17 mouse cellular contexts compared by ENCODE assay signal in the genomic region with DNA sequence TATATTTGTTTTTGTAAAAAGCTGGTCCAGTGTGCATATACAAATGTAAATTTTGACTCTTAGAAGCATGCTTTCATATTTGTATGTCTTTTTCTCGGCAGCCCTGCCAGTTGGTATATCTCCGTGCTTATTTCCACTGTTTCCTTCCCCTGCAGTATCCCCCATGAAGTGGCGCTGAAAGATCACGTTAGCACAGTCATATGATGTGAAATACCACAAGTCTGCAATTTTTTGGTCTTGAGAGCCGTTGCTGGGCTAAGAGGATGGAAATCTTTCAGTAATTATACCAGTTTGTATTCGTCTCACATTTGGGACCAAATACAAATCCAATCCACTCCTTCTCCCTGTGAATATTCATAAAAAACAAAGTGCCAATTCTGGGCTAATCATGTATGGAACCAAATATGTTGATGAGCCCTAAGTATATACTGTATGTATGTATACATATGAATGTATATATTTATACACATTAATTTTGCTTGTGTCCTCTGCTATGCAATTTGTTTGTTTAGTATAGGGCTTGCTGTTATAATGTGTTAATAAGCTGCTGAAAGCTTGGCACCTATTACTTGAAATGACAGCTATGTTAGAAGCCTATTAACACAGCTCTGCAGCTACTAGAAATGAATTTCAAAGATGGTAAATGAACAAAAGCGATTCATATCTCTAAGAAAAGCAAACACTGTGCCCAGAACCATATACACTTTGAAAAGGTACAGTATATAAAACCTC.
DNase-seq lines count a peak whose midpoint lies in the region; ATAC-seq and TF ChIP-seq lines count a peak whose summit lies in the region.
"Had no signal": no experiment of that assay in that cellular context is flagged by ENCODE, and none has a peak within 500 bp of the region (broad histone marks: within the 10 kb centered on the region; RNA-seq: fewer than 3 reads in every experiment).

No protein-coding gene starts in this region.

- H3K9ac ChIP-seq in midbrain, embryonic 15.5 days: no peak overlapping the region
- H3K9ac ChIP-seq in midbrain, postnatal 0 days (replicated peaks; ENCODE audit: low read length, poor library complexity, severe bottlenecking): no peak overlapping the region
- H3K9ac ChIP-seq: embryonic facial prominence, embryonic 13.5 days; hindbrain, embryonic 15.5 days; limb, embryonic 15.5 days had no signal

- ATAC-seq in midbrain, embryonic 15.5 days (replicated peaks): 0 out of 2 replicates have a peak, but pooled peaks have one; percentile 39
- ATAC-seq in midbrain, postnatal 0 days (ENCODE audit: low FRiP score): no peak

- H3K36me3 ChIP-seq in heart, embryonic 10.5 days: no peaks in the 10 kb centered on the region
- no peaks in the 10 kb centered on the region for H3K36me3 ChIP-seq in midbrain, embryonic 15.5 days (replicated peaks)
- no peaks in the 10 kb centered on the region for H3K36me3 ChIP-seq in midbrain, embryonic 10.5 days
- no peaks in the 10 kb centered on the region for H3K36me3 ChIP-seq in midbrain, postnatal 0 days (ENCODE audit: insufficient read depth, low read length)
- H3K36me3 ChIP-seq: embryonic facial prominence, embryonic 13.5 days; hindbrain, embryonic 15.5 days; limb, embryonic 15.5 days had no signal

- TF ChIP-seq CTCF in layer of hippocampus, adult 2 months (conservative IDR thresholded peaks at IDR 0.05): peak; percentile 49
- peak; percentile 59 for TF ChIP-seq CTCF in midbrain, postnatal 0 days (IDR thresholded peaks at IDR 0.05)

- no peaks in the 10 kb centered on the region for H3K9me3 ChIP-seq in heart, embryonic 10.5 days
- H3K9me3 ChIP-seq in midbrain, embryonic 15.5 days: no peaks in the 10 kb centered on the region
- no peaks in the 10 kb centered on the region for H3K9me3 ChIP-seq in midbrain, embryonic 10.5 days (replicated peaks)
- no peaks in the 10 kb centered on the region for H3K9me3 ChIP-seq in midbrain, postnatal 0 days (ENCODE audit: low read length)
- H3K9me3 ChIP-seq: embryonic facial prominence, embryonic 13.5 days; hindbrain, embryonic 15.5 days; limb, embryonic 15.5 days had no signal

- no peaks in the 10 kb centered on the region for H3K27me3 ChIP-seq in heart, embryonic 10.5 days (ENCODE audit: insufficient read depth, poor library complexity, severe bottlenecking)
- no peaks in the 10 kb centered on the region for H3K27me3 ChIP-seq in midbrain, embryonic 15.5 days (replicated peaks)
- H3K27me3 ChIP-seq in midbrain, embryonic 10.5 days (ENCODE audit: low read depth, poor library complexity, severe bottlenecking): no peaks in the 10 kb centered on the region
- no peaks in the 10 kb centered on the region for H3K27me3 ChIP-seq in midbrain, postnatal 0 days (ENCODE audit: insufficient read depth, low read length)
- H3K27me3 ChIP-seq: embryonic facial prominence, embryonic 13.5 days; hindbrain, embryonic 15.5 days; limb, embryonic 15.5 days; megakaryocyte, embryonic 14.5 days had no signal

- H3K4me3 ChIP-seq in heart, embryonic 10.5 days: no peak overlapping the region
- H3K4me3 ChIP-seq in layer of hippocampus, adult 2 months: no peak overlapping the region
- H3K4me3 ChIP-seq in midbrain, embryonic 15.5 days: no peak overlapping the region
- no peak overlapping the region for H3K4me3 ChIP-seq in midbrain, embryonic 10.5 days
- no peak overlapping the region for H3K4me3 ChIP-seq in midbrain, postnatal 0 days (ENCODE audit: low read depth, low read length)
- H3K4me3 ChIP-seq: embryonic facial prominence, embryonic 13.5 days; hindbrain, embryonic 15.5 days; limb, embryonic 15.5 days; megakaryocyte, embryonic 14.5 days had no signal

- 71% methylated on average over 7 of the region's 7 CpGs for WGBS in heart, embryonic 10.5 days
- 64% methylated on average over 7 of the region's 7 CpGs for WGBS in midbrain, embryonic 15.5 days
- 83% methylated on average over 7 of the region's 7 CpGs for WGBS in midbrain, embryonic 10.5 days
- 49% methylated on average over 7 of the region's 7 CpGs for WGBS in midbrain, postnatal 0 days

- peak; percentile 28 for DNase-seq in heart, adult 11 months
- DNase-seq in heart, embryonic 10.5 days (ENCODE audit: low spot score): no peak
- peak in 1 of 2 experiments; percentile 2 for DNase-seq in layer of hippocampus, adult 2 months (ENCODE audit: low spot score in 2 of 2)
- DNase-seq in layer of hippocampus, adult 9-11 months: no peak
- DNase-seq in midbrain, embryonic 10.5 days (ENCODE audit: low spot score): no peak
- DNase-seq in midbrain, postnatal 0 days (ENCODE audit: low spot score): peak; percentile 24
- no peak for DNase-seq in thymus, postnatal 14 days
- DNase-seq: cerebellum, adult 11-12 months; gastrocnemius, postnatal 10 days; heart, postnatal 14 days; lung, adult 18-20 months; right cerebral cortex, postnatal 14 days had no signal

- H3K27ac ChIP-seq in heart, embryonic 10.5 days: no peak overlapping the region
- H3K27ac ChIP-seq in layer of hippocampus, adult 2 months: no peak overlapping the region
- no peak overlapping the region for H3K27ac ChIP-seq in midbrain, embryonic 15.5 days
- no peak overlapping the region for H3K27ac ChIP-seq in midbrain, embryonic 10.5 days (replicated peaks)
- H3K27ac ChIP-seq in midbrain, postnatal 0 days (ENCODE audit: low read depth, low read length): no peak overlapping the region
- H3K27ac ChIP-seq: embryonic facial prominence, embryonic 13.5 days; hindbrain, embryonic 15.5 days; limb, embryonic 15.5 days had no signal

- no peak overlapping the region for H3K4me2 ChIP-seq in midbrain, embryonic 15.5 days
- no peak overlapping the region for H3K4me2 ChIP-seq in midbrain, postnatal 0 days (ENCODE audit: low read depth, low read length, poor library complexity, severe bottlenecking)
- H3K4me2 ChIP-seq: embryonic facial prominence, embryonic 13.5 days; hindbrain, embryonic 15.5 days; limb, embryonic 15.5 days had no signal

- no peaks in the 10 kb centered on the region for H3K4me1 ChIP-seq in heart, embryonic 10.5 days
- no peaks in the 10 kb centered on the region for H3K4me1 ChIP-seq in midbrain, embryonic 15.5 days
- H3K4me1 ChIP-seq in midbrain, embryonic 10.5 days: no peaks in the 10 kb centered on the region
- no peaks in the 10 kb centered on the region for H3K4me1 ChIP-seq in midbrain, postnatal 0 days (ENCODE audit: insufficient read depth, low read length)
- H3K4me1 ChIP-seq: embryonic facial prominence, embryonic 13.5 days; hindbrain, embryonic 15.5 days; limb, embryonic 15.5 days; megakaryocyte, embryonic 14.5 days had no signal

Comparison
In these comparisons a context has a peak if more than half of its experiments do, and no peak if none do; other contexts are left out.
1. DNase-seq: peak in heart, adult 11 months (single experiment) and midbrain, postnatal 0 days (single experiment); none in heart, embryonic 10.5 days (single experiment), layer of hippocampus, adult 9-11 months (single experiment), midbrain, embryonic 10.5 days (single experiment) and thymus, postnatal 14 days (single experiment).